In the genomic region with DNA sequence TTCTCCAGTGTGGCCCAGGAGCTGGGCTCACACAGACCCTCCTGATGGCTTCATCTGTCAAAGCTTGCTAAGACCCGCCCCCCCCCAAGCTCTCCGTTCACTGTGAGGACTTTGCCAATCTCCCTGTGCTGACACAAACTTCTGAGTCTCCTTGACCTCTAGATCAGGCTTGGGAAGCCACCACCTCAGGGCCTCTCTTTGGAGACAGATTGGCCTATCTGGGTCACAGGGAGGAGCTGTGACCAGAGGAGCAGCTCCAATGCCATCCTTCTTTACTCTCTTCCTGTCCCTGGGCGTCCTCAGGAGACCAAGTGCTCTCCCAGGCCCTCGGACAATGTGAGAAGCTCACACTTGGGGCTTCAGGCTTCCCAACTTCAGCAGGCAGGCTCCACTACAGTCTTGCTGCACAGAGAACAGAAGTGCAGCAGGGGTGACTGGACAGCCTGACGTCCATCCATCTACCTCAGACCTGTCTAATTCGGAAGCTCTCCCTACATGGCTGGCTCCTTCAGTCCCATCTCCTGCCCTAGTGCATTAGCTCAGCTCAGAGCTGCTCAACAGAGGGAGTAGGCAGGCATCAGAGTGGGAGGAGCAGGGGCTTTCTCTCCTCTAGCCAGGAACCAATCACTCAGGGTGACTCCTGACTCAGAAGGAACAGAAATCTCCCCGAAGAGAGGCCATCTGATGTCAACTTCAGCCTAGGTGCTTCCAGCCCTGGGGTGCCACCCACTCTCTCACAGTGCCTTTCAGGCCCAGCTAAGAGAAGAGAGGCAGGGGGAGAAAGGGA, we compare ENCODE assay signal across 1 mouse cellular context.
TF ChIP-seq lines count a peak whose summit lies in the region.

No protein-coding gene starts in this region.

TF ChIP-seq in MEL, 35 proteins besides CTCF, POLR2A, EP300 and RAD21:
- TF ChIP-seq SMC3 (IDR thresholded peaks at IDR 0.05; ENCODE audit: low read depth, low read length), result no peak
- TF ChIP-seq MEF2A (IDR thresholded peaks at IDR 0.05; ENCODE audit: extremely low read depth, insufficient replicate concordance, low read depth, low read length, poor library complexity, severe bottlenecking), result no peak
- TF ChIP-seq TBP (IDR thresholded peaks at IDR 0.05; ENCODE audit: low read depth, low read length), result peak; percentile 54; the same call in 1 of the 2 replicates
